Mouse (Mus musculus) E14TG2a.4 (cell line): Measurements from ENCODE around the gene Rere.

Experiments used
- H3K27me3 ChIP-seq: 2 replicates; pipeline ENCODE4 v1.6.1; 2014; ENCODE audit warnings: low read length, control low read depth; ENCODE audit not compliant: insufficient read depth
- H3K36me3 ChIP-seq: 2 replicates; pipeline ENCODE4 v1.6.1; 2014; ENCODE audit warnings: low read length, control low read depth; ENCODE audit not compliant: insufficient read depth
- H3K4me1 ChIP-seq: replicated peaks from 2 replicates; pipeline ENCODE4 v1.6.1; 2014; ENCODE audit warnings: low read depth, low read length, control low read depth
- H3K4me3 ChIP-seq: replicated peaks from 2 replicates; pipeline ENCODE4 v1.5.1; 2014; ENCODE audit warnings: mild to moderate bottlenecking, low read length
- H3K9me3 ChIP-seq: 2 replicates; pipeline ENCODE4 v1.6.1; 2014; ENCODE audit warnings: low read length, control low read depth
- CTCF ChIP-seq: conservative IDR thresholded peaks from 2 replicates; pipeline ENCODE4 v1.5.1; 2014; ENCODE audit warnings: low read length
- NANOG ChIP-seq: IDR thresholded peaks from 2 replicates; pipeline ENCODE4 v1.6.1; 2014; ENCODE audit warnings: borderline replicate concordance, low read length, mixed read lengths
- POU5F1 ChIP-seq: IDR thresholded peaks from 2 replicates; pipeline ENCODE4 v1.6.1; 2014; ENCODE audit warnings: low read length, borderline replicate concordance

The Rere gene

GRCm38 (mm10) chr4:150426098-150426879 lies 144.8 kb downstream of the Rere start:
- Histone ChIP-seq H3K9me3 (no peaks in the 10 kb centered on the region), H3K27me3 (no peaks in the 10 kb centered on the region), H3K4me1 (peaks cover 34% of the 10 kb centered on the region), H3K4me3 (no peak overlapping the region), H3K36me3 (peaks cover 35% of the 10 kb centered on the region)
- TF ChIP-seq POU5F1 (no peak), CTCF (no peak), NANOG (no peak)

- TF ChIP-seq NANOG (no peak), POU5F1 (no peak), CTCF (no peak)
- peaks cover 34% of the 10 kb centered on the region for H3K4me1 ChIP-seq
- H3K4me3 ChIP-seq, result no peak overlapping the region
- H3K9me3 ChIP-seq, result no peaks in the 10 kb centered on the region
- H3K36me3 ChIP-seq, result peaks cover 31% of the 10 kb centered on the region
- H3K27me3 ChIP-seq, result no peaks in the 10 kb centered on the region
These were observed 145.5 kb downstream of the Rere start for GRCm38 (mm10) chr4:150426880-150427476.

- H3K27me3 ChIP-seq, result no peaks in the 10 kb centered on the region
- H3K4me1 ChIP-seq, result peaks cover 31% of the 10 kb centered on the region
- no peak for TF ChIP-seq POU5F1
- no peak for TF ChIP-seq CTCF
- no peak for TF ChIP-seq NANOG
- H3K4me3 ChIP-seq, result no peak overlapping the region
- H3K36me3 ChIP-seq, result peaks cover 31% of the 10 kb centered on the region
- no peaks in the 10 kb centered on the region for H3K9me3 ChIP-seq
These were observed 147.3 kb downstream of the Rere start for GRCm38 (mm10) chr4:150428762-150429161.

GRCm38 (mm10) chr4:150433827-150434574 lies 152.6 kb downstream of the Rere start:
- Histone ChIP-seq H3K27me3 (no peaks in the 10 kb centered on the region), H3K36me3 (peaks cover 21% of the 10 kb centered on the region; the same call in 1 of the 2 replicates)
- no peak for TF ChIP-seq NANOG
- TF ChIP-seq POU5F1, result no peak
- TF ChIP-seq CTCF, result no peak

GRCm38 (mm10) chr4:150435590-150435989 lies 154.1 kb downstream of the Rere start:
- H3K36me3 ChIP-seq, result peaks cover 23% of the 10 kb centered on the region; the same call in 1 of the 2 replicates
- H3K4me1 ChIP-seq, result peaks cover 19% of the 10 kb centered on the region
- H3K9me3 ChIP-seq, result no peaks in the 10 kb centered on the region
- H3K27me3 ChIP-seq, result no peaks in the 10 kb centered on the region
- TF ChIP-seq POU5F1 (no peak), NANOG (no peak), CTCF (no peak)
- no peak overlapping the region for H3K4me3 ChIP-seq

More at GRCm38 (mm10) chr4:150433827-150434574, 152.6 kb downstream of the Rere start:
- H3K4me3 ChIP-seq, result no peak overlapping the region
- H3K4me1 ChIP-seq, result peaks cover 12% of the 10 kb centered on the region
- H3K9me3 ChIP-seq, result no peaks in the 10 kb centered on the region

- Histone ChIP-seq H3K9me3 (no peaks in the 10 kb centered on the region), H3K4me3 (no peak overlapping the region), H3K36me3 (peaks cover 27% of the 10 kb centered on the region; the same call in 1 of the 2 replicates), H3K27me3 (no peaks in the 10 kb centered on the region), H3K4me1 (peaks cover 41% of the 10 kb centered on the region)
- TF ChIP-seq NANOG, result no peak
- no peak for TF ChIP-seq POU5F1
- no peak for TF ChIP-seq CTCF
These were observed 157.2 kb downstream of the Rere start for GRCm38 (mm10) chr4:150438621-150439020.

- Histone ChIP-seq H3K27me3 (no peaks in the 10 kb centered on the region), H3K9me3 (no peaks in the 10 kb centered on the region), H3K36me3 (peaks cover 20% of the 10 kb centered on the region; the same call in 1 of the 2 replicates), H3K4me3 (no peak overlapping the region), H3K4me1 (peaks cover 70% of the 10 kb centered on the region)
- TF ChIP-seq CTCF (no peak), POU5F1 (no peak), NANOG (no peak)
These were observed 160.5 kb downstream of the Rere start for GRCm38 (mm10) chr4:150441931-150442330.

GRCm38 (mm10) chr4:150444068-150444467 lies 162.6 kb downstream of the Rere start:
- TF ChIP-seq CTCF, result no peak
- no peak for TF ChIP-seq NANOG
- TF ChIP-seq POU5F1, result no peak
- H3K27me3 ChIP-seq, result no peaks in the 10 kb centered on the region
- H3K4me3 ChIP-seq, result no peak overlapping the region
- no peaks in the 10 kb centered on the region for H3K9me3 ChIP-seq
- H3K4me1 ChIP-seq, result peaks cover 85% of the 10 kb centered on the region
- H3K36me3 ChIP-seq, result peaks cover 20% of the 10 kb centered on the region; the same call in 1 of the 2 replicates
